Mouse (Mus musculus) thymus, adult 18-20 months (tissue): ENCODE data around the gene Gm17657.

ENCODE experiments used
- DNase-seq, 2 experiments: peaks; one replicate each; pipeline ENCODE4 v3.0.0; 2022; ENCODE audit warnings: mixed read lengths in 2 of 2

The Gm17657 gene

DNA sequence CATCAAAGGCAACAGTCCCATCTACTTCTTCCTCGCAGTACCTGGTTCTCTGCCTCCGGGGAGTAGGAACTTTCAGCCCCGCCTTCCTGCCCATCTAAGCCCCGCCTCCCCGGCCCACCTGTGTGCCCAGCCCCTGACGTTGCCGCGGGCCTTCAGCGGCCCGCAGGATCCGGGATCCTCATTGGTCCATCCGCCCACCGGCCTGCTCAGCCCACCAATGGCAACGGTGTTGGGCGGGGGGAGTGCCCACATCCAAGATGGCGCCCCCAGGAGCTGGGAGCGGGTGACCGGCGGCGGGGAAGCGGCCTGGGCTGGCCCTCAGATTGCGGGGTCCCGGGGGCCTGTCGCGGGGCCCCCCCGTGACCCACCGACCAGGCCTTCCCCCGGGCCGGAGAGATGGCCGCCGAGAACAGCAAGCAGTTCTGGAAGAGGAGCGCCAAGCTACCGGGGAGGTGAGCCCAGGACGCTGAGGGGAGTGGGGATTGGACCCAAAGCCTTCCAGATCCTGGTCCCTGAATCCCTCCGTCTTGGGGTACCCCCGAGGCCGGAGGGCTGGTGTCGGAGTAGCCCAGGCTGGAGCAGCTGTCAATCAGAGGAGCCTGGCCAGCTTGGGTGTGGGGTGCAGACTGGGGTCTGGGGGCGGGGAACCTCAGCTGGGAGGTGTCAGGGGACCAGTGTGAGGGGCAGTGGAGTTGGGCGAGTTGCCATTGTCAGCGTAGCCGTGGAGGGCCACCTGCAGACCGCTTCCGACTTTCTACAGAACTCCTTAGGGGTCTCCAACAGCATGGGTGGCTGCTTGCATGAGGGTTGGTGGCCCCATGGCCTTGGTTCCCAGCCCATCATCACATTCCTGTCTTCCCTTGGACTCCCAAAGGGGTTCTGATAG, at the start of gene Gm17657, which contains the start of gene Tbc1d22b:
Gene Gm17657, minus strand, starts transcription at position 96 of the 886 bp plus-strand sequence.
Gene Tbc1d22b, plus strand, starts transcription at position 243 of the 886 bp plus-strand sequence.
- DNase-seq = peak; percentile 95 to 96

DNA sequence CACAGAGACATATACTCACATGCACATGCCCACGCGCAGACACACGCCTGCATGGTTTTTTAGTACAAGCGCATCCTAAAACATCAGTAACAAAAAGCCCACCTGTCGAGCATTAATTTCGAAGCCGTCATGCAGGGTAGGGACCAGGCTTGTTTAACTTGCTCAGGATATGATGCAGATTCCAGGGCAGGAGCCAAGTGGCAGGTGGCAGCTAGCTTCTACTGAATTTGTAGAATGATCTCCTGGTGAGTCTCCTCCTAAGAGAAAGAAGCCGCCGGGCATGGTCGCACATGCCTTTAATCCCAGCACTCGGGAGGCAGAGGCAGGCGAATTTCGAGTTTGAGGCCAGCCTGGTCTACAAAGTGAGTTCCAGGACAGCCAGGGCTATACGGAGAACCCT, 49.6 kb upstream of the Gm17657 start:
- no peak for DNase-seq

DNA sequence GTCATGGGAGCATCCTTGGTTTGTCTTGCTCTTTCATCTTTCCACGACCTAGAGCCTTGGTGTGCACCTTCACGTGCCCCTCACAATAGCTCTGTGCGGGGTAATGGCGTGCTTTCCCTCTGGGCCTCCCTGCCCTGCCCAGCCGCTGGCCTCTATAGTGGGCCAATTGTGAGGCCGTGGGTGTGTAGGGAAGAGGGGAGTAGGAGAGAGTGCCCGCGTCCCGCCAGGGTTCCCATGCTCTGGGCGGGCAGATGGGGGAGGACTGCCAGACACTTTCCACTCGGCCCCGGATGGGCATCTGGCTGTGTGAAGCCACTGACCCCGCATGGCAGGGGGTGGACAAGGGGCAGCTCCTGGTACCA, 47.3 kb upstream of the Gm17657 start:
- no peak for DNase-seq

DNA sequence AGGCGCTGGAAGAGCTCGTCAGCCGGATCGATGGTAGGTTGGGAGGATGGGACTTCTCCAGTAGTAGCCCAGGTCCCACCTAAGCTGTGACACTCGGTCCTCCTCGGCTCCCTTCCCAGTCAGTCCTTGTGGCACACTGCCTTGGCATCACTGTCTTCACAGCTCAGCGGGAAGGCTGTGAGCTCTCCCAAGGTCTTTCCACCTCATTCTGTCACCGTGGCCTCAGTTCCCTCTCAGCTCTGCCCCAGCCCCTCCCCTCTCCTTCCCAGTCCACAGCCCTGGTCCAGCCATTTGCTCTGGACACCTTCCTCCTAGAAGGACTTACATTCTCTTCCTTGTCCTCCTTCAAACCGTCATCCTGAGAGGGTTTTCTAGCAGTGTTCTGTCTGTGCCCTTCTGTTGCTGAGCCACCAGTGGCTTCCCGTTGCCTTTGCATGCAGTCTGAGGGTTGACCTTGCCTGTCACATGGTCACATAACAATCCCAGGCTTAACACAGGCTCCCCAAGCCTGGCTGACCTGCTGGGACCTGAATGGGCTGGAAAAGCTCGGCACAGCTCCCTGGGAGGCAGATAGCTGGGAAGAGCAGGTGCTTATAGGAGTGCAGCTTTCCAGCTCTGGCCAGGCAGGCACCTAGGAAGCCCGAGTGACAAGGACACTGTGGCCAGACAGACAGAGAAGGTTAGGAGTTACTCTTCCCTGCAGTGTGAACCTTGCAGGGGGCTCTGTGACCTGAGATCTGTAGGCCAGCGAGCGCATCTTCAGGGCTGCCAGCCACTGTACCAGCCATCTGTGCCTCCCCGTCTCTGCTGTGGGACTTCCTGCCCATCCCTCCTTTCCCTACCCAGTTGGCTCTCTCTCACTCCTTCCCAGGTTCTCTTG, 46.7 kb upstream of the Gm17657 start:
- no peak for DNase-seq

DNA sequence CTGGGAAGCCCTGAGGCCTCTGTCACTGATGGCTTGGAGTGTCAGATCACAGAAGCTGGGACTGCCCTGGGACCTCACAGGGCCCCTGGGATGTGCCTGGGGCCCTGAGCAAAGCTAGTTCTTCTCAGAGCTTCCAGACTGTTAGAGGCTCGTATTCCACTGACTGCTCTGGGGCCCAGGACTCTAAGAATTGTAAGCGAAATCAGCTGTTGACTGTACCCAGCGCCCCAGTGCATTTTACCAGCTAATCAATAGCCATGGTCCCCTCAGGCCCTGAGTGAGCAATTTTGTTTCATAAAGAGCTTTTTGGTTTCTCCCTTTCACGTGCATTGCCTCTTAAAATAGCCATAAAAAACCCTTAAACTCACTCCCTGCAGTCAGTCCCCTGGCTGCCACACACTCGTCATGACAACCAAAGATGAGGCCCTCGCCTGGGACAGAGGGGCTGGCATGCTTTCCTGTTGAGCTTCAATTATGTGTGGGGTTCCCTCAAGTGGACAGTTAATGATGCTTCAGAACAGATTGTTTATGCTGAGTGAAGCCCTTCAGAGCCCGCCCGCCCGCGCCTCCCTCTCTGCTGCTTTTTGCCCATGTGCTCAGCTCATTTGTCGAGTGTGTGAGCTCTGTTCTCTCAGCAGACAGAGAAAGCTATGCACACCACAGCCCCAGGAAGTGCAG, 39.9 kb upstream of the Gm17657 start:
- no peak for DNase-seq

DNA sequence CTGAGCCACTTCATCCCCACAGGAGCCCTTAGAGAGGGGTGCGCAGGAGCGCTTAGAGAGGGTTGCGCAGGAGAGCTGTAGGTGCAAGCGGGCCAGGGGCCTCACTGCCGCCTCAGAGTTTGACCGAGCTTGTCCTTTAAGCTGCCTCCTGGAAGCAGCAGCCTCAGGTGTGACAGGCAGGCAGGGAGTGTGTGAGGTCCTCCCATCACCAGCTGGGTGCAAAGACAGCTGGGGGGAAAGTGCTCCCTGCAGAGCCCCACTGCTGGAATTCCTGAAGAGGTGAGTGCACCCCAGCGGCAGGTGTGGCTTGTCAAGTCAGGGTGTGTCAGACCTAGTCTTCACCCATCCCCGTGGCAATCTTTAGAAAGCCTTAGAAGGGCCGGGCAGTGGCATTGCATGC, 37.5 kb upstream of the Gm17657 start:
- no peak for DNase-seq

DNA sequence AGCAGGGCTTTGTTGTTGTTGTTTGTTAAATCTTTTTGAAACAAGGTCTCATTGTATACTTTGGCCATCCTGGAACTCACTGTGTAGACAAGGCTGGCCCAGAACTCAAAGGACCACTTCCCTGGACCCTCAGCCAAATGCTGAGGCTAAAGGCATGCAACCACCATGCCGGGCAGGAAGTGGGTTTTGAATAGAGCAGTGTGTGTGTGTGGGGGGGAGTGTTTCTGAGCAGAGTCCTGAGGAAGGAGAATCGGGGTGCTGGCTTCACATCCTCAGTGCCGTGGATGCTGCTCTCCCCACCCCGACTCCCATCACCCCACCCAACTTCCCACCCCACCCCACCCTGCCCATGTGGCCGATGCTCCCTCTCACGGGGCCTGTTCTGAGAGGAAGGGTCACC, 36.0 kb upstream of the Gm17657 start:
- DNase-seq = peak in 1 of 2 experiments; percentile 50

DNA sequence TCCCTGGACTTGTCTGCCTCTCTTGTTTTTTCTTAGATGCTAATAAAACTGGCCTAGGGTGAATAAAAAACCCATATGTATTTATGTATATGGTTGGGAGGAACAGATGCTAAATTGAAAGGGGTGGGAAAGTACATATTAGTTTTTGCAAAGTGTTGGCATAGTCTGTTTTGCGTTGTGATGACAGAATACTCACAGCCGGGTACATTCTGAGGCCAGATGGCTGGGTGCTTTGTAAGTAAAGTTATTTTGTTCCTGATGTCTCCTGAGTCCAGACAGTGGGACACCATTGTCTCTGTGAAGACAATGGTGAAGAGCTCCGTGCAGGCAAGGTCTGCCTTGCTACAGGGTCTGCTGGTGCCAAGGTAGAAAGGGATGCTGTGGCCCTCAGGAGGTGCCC, 35.3 kb upstream of the Gm17657 start:
- DNase-seq = no peak

DNA sequence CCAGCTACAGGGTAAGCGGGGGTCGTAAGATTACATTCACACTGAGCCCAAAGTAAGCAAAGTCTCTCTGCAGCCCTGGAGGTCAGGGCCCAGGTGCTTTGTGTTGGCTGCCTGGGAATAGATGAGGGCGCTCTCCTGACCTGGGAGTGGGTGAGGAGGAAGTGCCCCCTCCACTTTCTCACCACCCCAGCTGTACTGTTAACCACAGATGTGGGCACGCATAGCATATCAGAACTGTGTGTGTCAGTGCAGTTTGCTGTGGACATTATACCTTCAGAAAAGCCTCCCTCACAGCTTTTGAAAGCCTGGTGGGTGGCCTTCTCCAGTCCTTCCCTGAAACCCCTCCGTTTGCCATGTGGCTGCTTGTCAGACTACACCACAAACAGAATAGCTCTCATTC, 34.9 kb upstream of the Gm17657 start:
- DNase-seq = peak; percentile 37 to 56

DNA sequence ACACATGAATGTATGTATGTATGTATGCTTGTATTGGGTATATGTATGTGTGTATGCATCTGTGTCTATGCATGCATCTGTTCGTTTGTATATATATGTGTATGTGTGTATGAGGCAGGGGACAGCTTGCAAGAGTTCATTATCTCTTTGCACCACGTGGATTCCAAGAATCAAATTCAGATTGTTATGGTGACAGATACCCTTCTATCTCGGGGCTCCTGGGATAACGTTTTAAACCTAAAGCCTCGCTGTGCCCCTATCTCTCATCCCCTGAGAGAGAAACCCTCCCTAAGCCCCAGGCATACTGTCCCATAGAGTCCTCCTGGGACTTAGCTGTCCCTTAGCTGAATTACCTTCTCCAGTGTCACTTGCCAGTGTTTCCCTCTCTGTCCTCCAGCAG, 34.1 kb upstream of the Gm17657 start:
- no peak for DNase-seq

DNA sequence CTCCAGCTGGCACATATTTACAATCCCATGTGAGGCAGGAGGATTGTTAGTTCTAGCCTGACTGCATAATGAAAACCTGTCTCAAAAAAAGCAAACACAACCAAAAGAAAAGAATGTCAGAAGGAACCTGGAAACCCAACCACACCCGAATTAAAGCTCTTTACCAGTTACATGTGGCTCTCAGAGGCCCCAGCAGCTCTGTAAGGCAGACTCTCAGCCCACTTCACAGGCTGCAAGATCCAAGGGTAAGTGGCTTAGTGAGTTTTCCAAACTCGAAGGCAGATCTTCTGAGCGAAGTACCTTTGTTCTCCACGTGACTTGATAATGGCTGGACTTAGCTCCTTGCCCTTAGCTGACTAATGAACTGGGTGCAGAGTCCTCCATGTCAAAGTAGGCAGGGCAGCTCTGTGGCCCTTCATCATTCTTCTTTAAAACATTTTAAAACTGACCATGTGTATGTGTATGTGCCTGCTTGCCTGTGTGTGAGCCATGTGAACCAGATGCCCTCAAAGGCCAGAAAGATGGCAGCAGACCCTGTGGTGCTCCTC, 30.2 kb upstream of the Gm17657 start:
- DNase-seq = no peak

DNA sequence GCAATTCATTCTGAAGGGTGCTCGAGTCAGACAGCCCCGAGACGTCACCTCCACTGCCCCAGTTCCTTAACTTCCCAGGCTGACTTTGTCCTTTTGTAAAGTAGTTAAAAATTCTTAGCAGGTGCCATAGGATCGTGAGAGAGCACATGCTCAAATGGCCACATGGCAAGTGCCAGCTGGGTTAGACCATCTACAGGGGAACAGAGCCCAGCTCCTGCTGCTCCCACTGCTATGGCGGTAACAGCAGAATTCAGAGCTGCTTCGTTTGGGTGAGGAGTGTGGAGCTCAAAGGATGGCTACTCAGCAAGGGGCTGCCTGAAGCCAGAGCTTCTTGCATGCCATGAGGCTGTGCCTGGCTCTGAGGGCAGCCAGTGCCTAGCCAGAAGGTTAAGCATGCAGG, 20.4 kb upstream of the Gm17657 start:
- DNase-seq = no peak

DNA sequence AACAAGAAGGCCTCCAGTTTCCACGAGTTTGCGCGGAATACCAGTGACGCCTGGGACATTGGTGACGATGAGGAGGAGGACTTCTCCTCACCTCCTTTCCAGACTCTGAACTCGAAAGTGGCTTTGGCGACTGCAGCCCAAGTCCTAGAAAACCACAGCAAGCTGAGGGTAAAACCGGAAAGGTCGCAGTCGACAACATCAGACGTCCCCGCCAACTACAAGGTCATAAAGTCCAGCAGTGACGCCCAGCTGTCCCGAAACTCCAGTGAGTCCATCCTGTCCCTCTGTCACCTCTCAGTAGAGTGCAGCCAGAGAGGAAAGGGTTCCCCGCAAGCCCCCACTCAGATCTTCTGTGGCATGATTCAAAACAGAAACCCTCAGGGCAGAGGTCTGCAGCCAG, 19.0 kb upstream of the Gm17657 start:
- DNase-seq = no peak

DNA sequence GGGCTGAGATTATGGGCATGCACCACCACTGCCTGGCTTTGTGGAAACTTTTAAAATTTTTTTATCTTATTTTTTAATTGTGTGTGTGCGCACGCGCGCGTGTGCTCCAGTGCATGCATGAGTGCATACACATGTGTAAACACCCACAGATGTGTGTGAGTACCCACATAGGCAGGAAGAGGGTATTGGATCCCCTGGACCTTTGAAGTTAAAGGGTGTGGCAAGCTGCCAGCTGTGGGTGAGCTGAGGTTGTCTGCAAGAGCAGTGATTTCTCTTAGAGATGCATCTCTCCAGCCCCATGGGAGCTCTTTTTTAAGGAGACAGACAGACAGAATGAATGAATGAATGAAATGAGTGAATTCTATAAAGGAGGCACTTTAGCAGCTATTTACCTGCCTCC, 16.1 kb upstream of the Gm17657 start:
- no peak for DNase-seq

DNA sequence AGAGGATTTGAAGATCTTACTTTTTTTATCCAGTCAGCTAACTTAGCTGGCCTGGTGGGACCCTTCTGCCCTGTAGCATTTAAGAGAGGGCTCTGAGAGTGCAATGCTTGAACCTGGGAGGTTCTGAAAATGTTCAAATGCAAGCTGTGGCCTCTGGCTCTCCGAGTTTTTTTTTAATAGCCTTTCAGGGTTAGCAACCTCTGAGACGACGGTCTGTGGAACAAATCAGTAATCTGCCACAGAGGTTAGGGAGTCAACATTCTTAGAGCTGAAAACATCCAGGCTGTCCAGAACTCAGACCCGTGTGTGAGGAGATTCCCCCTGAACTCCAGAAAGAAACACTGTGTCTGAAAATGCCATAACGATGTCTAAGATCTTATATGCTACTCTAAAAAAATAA, 9.0 kb upstream of the Gm17657 start:
- DNase-seq = no peak

DNA sequence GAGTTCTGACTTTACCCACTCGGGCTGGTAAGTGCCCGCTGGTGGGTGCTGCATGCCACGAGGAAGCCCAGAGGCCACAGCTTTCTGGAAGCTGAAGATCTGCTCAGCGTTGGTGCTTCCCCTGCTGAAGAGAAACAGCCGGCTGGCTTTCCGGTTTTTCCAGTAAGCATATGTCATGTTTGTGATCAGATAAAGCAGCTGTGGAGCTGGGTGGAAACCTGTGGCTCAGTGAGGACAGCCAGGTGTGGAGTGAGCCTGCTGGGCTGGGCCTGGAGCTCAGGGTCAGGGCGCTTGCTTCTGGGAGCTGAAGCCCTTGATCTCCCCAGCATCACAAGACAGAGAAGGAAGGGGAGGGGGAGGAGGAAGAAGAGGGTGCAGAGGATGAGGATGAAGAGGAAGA, 7.5 kb upstream of the Gm17657 start:
- DNase-seq = peak in 1 of 2 experiments; percentile 21

DNA sequence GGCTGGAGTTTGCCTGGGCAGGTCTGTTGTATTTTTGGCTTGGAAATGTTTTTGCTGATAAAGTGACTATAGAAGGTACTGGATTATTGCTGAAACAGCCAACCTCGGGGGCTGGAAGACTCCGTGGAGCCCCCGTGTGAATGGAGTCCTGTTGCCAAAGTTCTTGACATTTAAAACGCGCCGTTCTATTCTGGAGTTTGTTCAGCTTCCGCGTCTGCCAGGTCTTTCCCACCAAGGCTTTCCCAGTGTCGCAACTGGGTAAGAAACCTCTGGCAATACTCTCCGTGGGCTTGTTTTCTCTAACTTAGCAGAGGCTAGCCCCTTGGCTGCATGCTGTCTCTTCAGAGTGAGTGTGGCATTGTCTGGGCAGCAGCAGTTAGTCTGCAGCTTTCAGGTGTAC, 7.0 kb upstream of the Gm17657 start:
- DNase-seq = no peak

DNA sequence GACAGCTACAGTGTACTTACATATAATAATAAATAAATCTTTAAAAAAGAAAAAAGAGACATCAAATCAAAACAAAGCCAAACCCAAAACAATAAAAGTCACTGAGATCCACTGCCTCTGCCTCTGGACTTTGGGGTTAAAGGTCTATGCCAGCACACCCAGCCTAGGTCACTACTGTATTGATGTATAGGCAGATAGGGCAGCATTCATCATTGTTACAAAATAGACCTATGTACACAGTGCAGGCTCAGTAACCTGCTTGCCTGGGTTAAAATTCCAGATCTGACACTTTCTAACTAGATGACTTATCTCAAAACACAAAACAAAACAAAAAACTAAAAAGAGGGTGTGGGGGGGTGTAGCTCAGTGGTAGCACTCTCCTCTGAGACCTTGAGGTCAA, 4.7 kb upstream of the Gm17657 start:
- DNase-seq = no peak

DNA sequence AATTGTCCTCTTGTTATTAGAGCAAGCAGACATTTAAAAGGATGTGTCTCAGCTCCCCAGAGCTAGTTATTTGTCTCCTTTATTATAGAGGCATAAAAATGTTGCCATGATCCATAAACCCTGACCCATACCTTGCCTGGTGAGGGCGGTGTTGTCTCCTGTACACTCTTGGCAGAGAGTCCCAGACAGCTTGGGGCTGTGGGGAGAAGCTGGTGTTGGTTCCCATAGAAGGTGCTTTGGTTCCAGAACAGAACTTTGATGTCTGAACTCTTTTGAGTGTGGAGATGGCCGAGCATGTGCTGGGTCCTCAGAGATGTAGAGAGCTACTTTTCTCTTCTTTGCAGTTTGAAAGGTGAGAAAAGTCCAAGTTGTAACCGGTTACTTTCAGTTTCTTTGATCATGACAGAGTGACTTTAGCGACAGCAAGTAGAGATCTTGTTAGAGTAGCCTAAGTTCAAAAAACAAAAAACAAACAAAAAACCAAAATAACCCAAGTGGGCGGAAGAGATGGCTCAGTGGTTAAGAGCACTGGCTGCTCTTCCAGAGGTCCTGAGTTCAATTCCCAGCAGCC, 2.8 kb upstream of the Gm17657 start, which contains the start of gene Tmem217:
Gene Tmem217, minus strand, starts transcription at position 224 of the 571 bp plus-strand sequence.
- no peak for DNase-seq

DNA sequence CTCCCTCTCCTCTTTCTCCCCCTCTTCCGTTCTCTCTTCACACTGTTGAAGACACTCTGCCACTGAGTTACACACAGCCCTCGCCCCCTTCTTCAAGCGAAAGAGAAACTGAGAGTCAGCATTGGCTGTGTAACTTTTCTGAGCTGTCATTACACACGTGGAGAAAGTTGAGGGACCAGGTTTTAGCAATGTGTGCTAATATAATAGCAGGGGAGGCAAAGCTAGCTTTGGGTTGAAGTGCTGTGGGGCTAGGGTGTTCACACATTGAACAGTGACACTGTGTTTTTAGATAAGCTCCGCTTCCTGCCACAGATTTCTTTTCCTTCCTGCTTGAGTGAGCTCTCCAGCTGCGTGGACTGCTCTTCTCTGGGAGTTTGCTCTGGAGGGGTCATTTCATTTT, 1.6 kb upstream of the Gm17657 start:
- DNase-seq = peak in 1 of 2 experiments; percentile 30

DNA sequence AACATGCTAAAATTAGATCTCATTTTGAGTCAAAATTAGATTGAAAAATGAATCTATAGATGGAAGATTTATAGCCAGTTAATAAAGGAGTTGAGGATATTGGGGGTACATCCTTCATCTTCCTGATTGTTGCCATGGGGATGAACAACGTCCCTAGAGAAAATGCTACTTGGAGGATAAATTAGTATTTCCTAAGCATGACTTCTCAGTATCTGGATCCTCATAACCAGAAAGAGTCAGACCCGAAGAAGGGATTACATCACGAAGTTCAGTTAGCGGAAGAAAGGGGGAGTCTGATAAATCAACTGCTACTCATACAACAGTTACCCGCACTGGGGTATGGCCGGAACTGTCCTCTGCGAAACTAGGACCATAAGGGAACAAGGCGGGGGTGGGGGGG, 444 bp downstream of the Gm17657 start:
- DNase-seq = no peak

DNA sequence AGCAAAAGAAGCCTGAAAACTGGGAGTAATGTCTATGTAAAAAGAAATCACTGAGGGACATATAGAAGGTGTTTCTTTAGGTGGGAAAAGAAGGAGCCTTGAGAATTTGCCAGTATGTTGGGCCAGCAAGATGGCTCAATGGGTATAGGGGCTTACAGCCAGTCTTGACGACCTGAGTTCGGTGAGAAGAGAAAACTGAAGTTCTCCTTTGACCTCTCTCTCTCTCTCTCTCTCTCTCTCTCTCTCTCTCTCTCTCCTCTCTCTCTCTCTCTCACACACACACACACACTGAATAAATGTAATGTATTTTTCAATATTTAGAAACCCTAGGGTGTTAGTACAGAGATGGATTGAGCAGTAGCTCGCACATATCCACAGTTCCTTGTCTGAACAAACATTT, 944 bp downstream of the Gm17657 start:
- no peak for DNase-seq

DNA sequence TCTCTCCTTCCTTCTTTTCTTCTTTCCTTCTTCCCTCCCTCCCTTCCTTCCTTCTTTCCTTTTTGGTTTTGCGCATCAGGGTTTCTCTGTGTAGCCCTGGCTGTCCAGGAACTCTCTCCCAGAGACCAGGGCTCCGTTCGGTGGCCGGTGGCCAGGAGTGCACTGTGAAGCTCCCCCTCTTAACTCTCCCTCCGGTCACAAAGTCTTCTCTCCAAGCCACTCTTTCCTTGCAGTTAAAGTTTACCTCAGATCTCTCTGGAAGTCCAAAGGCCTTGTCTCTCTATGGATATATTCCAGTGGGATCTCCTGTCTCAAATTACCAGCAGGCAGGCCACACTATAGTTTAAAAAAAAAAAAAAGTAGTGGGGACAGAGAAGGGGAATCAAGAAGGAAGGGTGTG, 4.2 kb downstream of the Gm17657 start:
- DNase-seq = no peak
